Mouse (Mus musculus): Measurements from ENCODE around the gene Prrt2. TPM values are rescaled to one million over a fixed set of nuclear protein-coding genes. Genes with fewer than 3 reads are reported as not detected.

Prrt2 gene
- total RNA-seq, 2 experiments from 2014 or later: 243 to 275 TPM

DNA sequence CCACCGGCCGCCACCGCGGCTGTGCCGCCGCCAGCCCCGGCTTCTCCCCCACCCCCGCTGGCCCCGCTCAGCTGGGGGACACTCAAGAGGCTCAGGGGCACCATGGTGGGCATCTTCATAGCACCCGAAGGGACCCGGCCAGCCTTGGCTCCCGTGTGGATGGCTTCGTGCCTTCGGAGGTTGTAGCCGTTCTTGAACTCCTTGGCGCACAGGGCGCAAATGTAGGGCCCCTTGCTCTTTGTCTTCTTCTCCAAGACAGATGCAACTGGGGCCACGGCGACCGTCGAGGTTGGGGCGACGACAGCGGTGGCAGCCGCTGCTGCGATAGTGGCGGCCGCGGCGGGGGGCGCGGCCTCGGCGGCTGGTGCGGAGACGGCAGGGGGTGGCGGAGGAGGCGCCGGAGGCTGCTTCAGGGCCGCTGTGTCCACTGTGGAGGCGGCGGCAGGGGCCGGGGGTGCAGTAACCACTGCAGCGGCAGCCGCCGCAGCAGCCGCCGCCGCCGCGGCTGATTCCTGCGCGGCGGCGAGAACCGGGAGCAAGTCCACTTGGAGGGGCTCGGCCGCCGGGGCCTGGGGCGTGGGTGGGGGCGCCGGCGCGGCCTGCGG lies 4.6 kb upstream of the Prrt2 start:
- H3K27ac ChIP-seq: peak overlapping the region; percentile 97
- no peak for DNase-seq (ENCODE audit: low spot score in 2 of 2)

DNA sequence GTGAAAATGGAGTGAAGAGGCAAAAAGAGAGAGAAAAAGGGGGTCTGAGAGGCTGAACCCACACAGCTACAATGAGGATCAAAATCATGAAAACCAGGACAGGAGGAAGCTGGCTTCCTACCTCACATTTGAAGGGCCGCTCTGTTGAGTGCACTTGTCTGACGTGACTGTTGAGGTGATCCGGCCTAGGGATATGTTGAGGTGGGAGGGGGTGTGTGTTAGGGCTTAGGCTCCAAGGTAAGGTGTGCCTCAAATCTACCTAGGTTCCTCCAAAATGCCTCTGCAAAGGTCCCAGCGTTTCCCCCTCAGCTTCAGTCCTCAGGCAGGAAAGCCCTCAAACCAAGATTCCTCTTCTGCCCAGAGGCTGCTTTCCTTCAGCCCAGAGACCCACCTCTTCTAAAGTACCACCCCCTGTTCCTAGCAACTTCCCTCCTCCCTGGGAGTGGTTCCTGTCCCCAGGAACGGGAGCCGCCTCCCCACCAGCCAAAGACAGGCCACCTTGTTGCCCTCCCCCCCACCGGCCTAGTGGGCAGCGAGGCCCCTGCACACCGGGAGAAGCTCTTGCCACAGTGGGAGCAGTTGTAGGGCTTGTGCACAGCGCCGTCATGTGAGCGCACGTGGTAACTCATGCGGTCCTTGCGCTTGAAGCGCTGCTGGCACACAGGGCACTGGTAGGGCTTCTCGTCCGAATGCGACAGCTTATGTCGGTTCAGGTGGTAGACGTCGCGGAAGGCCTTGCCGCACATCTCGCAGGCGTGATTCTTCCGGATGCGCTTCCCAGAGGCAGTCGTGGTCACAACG lies 3.9 kb upstream of the Prrt2 start:
- DNase-seq (ENCODE audit: low spot score in 2 of 2): peak; percentile 76 to 81
- TF ChIP-seq CTCF (conservative IDR thresholded peaks at IDR 0.05): peak; percentile 68
- peak overlapping the region; percentile 77 for H3K4me3 ChIP-seq
- peak overlapping the region; percentile 97 for H3K27ac ChIP-seq

More for the DNA sequence above, 4.6 kb upstream of the Prrt2 start:
- TF ChIP-seq CTCF (conservative IDR thresholded peaks at IDR 0.05): no peak
- peak overlapping the region; percentile 77 for H3K4me3 ChIP-seq

DNA sequence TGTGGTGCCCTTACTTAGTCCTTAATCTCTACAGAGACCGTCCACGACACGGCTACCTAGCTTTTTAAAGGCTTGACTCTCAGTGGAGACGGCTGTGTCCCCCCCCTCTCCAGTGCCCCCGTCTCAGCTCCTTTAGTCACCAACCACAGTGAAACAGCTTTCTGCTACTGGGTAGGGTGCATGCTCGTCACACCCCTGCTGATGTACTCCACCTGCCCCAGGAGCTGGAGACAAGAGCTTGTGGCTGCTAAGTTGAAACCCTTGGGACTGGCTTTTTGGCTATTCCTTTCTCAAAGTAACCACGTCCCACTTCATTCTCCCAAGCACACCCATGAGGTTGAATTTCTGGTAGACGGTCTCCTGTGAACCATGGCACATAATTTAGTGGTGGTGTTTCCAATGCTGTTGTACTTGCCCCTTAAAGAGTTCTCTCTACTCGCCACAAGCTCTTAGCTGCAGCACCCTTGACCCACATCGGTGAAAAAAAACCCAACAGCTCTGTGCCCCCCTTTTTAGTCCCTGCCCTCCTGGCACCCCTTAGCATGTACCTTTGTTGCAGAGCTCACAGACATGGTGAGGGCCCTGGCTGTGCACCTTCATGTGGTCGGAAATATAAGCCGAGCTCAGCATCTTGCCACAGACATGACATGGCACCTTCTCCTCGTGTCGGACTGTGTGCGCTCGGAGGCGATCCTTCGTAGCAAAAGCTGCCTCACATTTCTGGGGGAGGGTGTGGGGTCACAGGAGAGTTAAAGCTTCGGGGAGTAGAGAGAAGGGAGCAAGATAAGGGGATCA lies 3.1 kb upstream of the Prrt2 start:
- H3K4me3 ChIP-seq: peak overlapping the region; percentile 77

DNA sequence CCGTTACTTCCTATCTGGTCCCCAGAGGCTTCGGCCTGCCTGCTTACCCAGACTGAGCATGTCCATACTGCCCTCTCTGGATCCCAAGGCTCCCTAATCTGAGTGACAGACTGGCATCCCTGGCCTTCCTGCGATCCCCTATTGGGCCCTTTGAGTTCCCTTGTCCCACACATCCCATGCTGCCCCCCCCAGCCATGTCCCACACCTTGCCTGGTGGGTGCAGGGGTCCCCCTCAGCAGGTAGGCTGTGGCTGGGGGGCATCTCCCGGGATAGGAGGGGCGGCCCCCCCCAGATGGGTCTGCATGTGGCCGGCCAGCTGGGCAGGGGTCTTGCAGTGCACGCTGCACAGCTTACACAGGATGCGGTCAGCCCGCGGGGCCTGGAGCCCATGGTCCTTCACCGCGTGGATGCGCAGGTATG lies 2.3 kb upstream of the Prrt2 start:
- TF ChIP-seq CTCF (conservative IDR thresholded peaks at IDR 0.05): no peak
- no peak for DNase-seq (ENCODE audit: low spot score in 2 of 2)
- no peak overlapping the region for H3K4me3 ChIP-seq
- H3K27ac ChIP-seq: peak overlapping the region; percentile 99

More for the DNA sequence above, 3.1 kb upstream of the Prrt2 start:
- no peak for DNase-seq (ENCODE audit: low spot score in 2 of 2)
- H3K27ac ChIP-seq: peak overlapping the region; percentile 97
- no peak for TF ChIP-seq CTCF (conservative IDR thresholded peaks at IDR 0.05)

DNA sequence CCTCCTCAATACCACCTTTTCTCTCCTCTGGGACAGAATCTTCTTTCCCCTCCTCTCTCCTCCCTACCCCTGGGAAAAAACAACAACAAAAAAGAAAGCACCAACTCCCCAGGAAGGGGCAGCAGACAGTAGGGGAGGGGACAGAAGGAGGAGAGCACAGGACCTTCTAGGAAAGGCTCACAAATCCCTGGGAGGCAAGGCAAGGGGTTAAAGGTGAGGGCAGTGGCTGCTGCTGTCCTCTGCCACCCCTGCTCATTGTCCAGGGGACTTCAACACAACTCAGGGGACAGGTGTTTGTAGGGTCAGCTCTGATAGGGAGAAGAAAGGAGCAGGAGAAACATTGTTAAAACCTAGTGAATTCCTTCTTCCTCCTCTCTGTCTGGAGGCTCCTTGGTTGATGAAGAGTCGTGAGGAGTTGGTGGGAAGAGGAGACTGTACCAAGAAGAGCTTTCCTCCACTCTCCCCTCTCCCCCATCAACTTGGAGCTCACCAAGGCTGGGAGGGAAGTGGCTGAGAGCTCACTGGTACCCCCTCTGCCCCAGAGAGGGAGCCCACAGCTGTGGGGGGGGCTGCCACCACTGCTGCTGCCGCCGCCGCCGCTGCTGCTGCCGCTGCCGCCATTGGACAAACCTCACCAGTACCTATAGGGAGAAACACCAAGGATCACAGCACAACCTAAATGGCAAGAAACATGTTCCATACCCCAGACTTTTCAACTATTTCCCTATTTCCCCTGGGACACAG lies 1.7 kb upstream of the Prrt2 start:
- H3K27ac ChIP-seq: peak overlapping the region; percentile 99
- TF ChIP-seq CTCF (conservative IDR thresholded peaks at IDR 0.05): no peak
- no peak overlapping the region for H3K4me3 ChIP-seq
- no peak for DNase-seq (ENCODE audit: low spot score in 2 of 2)

DNA sequence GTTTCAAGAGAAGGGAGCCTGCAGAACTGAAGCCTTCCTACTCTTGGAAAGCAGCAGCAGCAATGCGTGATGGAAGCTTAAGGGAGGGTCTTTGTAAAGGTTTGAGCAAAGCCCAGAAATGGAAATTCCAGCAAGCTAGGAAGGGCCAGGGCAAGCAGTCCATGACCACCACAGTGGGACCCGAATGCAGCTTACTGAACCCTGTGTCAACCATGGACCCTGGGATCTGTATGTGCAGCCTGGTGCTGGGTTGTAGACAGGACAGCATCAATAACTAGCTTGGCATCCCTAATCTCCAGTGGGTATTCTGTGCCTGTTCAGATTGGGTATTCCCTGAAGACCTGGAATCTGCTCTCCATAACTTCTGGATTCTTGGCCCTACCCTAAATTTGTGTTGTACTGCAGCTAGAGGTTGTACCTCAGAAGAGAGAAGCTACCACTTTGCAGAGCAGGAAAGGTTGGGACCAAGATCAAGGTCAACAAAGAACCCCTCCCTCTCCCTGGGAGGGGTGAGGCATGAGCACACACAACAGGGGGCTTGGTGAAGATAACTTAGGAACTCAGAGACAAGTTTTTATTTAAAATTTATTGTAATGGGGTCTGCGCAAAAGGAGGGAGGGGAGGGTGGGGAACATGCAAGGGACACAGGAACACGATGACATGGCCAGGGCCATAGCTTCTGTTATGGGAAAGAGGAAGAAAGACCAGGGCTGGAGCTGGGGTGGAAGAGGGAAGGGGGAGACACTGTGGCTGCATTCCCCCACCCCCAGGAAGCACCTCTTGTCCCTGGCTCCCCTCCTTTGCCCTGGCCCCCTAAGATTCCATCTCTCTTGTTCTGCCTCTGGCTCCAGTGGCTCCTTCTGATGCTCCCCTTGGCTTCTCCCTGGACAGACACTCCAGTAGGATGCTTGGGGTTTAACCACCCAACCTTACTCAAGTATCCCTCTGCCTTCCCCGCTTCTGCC lies 834 bp upstream of the Prrt2 start:
- no peak for DNase-seq (ENCODE audit: low spot score in 2 of 2)
- TF ChIP-seq CTCF (conservative IDR thresholded peaks at IDR 0.05): no peak
- H3K4me3 ChIP-seq: peak overlapping the region; percentile 77
- peak overlapping the region; percentile 99 for H3K27ac ChIP-seq

DNA sequence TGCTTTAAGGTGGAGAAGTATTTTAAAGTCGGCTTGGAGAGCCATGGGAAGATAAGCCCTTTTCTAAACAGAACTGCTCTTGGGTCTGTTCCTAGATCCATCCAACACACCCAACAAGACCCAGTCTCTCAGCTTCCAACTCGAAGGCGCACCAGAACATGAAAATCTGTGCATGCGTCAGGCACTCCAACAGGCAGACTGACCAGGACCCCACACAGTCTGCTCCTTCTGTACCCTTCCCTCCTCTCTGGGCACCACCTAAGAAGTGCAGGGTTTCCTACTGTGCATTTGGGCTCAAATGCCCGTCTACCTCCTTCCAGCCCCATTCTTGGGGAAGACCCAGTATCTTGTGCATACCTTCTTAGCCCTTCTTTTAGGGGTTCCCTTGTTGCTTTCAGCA lies 520 bp downstream of the Prrt2 start:
- no peak for DNase-seq (ENCODE audit: low spot score in 2 of 2)
- Histone ChIP-seq H3K4me3 (peak overlapping the region; percentile 77), H3K27ac (peak overlapping the region; percentile 99)
- TF ChIP-seq CTCF (conservative IDR thresholded peaks at IDR 0.05): no peak

DNA sequence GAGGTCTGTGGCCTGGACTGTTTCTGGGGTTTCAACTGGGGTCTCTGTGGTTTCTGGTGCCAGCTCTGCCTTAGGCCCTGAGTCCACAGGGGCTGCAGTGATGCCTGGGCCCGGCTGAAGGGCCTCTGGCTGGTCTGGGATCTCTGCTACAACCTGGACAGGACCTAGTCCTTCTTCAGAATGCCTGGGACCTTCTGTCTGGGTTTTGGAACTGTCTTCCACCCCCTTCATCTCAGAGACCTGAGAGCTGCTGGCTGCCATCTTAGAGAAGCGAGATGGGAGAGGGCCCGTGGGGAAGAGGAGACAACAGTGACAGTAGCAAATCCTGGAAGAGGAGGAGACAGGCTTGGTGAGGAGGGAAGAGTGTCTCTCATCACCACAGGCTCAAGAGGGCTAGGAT lies 980 bp downstream of the Prrt2 start:
- Histone ChIP-seq H3K27ac (peak overlapping the region; percentile 99), H3K4me3 (peak overlapping the region; percentile 77)
- no peak for TF ChIP-seq CTCF (conservative IDR thresholded peaks at IDR 0.05)
- peak in 1 of 2 experiments; percentile 27 for DNase-seq (ENCODE audit: low spot score in 2 of 2)

DNA sequence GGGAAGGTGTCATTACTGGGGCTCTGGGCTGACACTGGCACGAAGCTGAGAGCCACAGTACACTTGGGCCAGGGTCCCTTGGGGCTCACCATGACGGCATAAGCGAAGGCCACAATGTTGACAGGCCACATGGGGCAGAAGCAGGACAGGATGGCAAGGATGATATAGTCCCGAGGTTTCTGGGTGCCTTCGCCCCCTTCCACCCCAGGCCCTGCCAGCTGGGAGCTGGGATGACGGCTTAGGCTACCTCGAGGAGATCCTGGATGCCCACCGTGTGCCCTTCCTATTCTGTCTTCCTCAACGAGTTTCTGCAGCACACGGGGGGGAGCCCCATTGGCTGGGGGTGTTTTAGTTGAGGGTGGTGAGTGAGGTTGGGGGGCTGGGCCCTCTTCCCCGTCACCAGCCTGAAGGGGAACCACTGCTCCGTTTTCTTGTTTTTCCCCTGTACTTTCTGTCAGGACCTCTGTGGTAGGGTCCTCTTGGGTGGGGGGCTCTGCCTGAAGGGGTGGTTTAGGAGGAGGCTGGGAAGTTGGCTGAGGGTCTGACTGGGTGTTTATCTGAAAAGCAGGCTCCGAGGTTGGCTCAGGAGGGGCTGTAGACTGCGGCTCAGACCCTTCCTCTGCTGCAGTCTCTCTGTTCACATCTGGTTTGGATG lies 1.6 kb downstream of the Prrt2 start:
- no peak for DNase-seq (ENCODE audit: low spot score in 2 of 2)
- TF ChIP-seq CTCF (conservative IDR thresholded peaks at IDR 0.05): no peak

DNA sequence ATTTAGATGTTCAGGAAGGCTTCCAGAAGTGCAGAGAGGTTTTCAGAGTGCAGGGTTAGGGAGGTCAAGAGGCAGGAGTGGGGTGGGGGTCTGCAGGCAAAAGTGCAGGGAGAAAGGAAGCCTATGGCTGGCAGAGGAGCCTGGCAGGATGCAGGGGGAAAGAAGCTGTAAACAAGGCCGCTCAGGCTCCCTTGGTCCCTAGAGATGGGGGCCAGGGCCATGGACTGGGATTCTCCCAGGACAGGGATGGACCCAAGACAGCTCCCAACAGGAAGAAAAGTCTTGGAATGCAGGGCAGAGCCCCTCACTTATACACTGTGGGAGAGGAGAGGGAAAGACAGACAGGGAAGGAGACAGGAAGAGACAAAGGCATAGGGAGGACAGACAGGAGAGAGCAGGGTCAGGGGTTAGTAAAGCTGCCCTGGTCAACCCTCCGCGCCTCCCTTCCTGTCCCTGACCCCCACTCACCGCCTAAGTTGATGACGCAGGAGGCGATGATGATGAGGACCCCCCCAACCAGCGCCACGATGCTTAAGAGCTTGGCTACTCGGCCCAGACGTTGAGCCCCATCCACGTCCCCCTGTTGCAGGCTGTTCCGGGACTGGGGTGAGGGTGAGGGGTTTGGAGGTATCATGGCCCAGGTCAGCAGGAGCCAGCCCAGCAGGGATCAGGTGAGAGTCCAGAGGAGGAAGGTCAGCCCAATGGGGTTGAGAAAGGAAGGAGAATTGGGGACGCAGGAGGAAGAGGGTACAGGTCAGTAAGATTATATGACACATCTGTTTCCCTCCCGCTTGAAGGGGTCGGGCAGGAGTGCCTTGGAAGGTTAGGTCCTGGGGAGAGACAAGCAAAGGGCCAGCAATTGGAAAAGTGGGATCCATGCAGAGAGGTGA lies 2.4 kb downstream of the Prrt2 start:
- DNase-seq (ENCODE audit: low spot score in 2 of 2): no peak
- Histone ChIP-seq H3K27ac (peak overlapping the region; percentile 99), H3K4me3 (peak overlapping the region; percentile 77)
- no peak for TF ChIP-seq CTCF (conservative IDR thresholded peaks at IDR 0.05)

More for the DNA sequence above, 1.6 kb downstream of the Prrt2 start:
- Histone ChIP-seq H3K27ac (peak overlapping the region; percentile 99), H3K4me3 (peak overlapping the region; percentile 77)

Data from layer of hippocampus, adult 2 months (tissue).